Mouse (Mus musculus) layer of hippocampus, postnatal 10 days (tissue): Measurements from ENCODE around the gene Tenm2. TPM values are rescaled to one million over a fixed set of nuclear protein-coding genes. Genes with fewer than 3 reads are reported as not detected.

ENCODE experiments used
- DNase-seq, 2 experiments: peaks; one replicate each; pipeline ENCODE4 v3.0.0; 2021; ENCODE audit warnings: low spot score in 2 of 2
- total RNA-seq, 2 experiments: library from RNA; stranded (reverse); gene quantifications; 2 replicates each; pipeline ENCODE4 v1.2.3; 2021

The Tenm2 gene
- total RNA-seq, 2 experiments from 2014 or later: 183 to 230 TPM

DNA sequence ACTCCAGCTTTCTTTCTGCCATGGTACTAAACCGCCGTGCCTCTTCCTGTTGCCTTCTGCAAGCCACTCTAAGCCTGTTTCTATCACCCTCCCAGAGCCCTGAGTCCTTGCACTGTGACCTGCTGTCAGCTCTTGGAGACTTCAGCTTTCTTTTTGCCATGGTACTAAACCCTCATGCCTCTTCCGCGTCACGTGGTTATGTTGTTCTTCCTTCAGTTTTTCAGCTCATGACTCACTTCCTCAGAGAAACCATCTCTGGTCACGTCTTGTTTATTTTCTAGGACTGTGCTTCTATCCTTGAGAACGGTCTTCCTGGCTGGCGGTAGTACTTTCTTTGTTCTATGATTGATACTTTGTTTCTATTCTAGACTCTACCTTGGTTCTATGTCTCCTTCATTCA is 537.9 kb downstream of the Tenm2 start:
- no peak for DNase-seq

DNA sequence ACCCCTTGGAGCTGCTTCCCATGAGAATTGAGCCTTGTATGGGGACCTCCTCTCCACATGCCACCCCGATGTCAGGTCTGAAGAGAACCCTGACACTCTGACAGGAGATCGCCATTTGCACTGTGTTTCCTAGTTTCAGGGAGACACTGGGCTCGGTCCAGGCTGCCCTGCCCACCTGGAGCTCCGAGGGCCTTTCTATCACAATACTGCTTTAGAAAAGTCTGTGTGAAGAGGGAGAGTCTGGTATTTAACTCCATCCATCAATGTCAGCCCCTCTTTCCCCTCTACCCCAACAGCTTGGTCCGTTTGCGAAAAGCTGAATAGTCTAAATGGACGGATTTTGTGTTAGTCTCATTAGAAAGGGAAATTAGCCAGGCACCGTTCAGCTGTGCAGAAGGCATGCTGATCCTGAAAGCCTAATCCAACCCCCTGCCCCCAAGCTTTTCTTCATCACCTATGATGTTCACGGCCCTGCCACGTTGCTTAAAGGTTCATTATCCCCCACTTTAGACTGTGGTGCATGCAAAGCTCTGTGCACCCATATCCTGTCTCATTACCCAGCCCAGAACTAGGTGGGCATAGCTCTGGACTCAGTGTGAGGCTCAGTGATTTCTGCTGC is 538.6 kb downstream of the Tenm2 start:
- no peak for DNase-seq

DNA sequence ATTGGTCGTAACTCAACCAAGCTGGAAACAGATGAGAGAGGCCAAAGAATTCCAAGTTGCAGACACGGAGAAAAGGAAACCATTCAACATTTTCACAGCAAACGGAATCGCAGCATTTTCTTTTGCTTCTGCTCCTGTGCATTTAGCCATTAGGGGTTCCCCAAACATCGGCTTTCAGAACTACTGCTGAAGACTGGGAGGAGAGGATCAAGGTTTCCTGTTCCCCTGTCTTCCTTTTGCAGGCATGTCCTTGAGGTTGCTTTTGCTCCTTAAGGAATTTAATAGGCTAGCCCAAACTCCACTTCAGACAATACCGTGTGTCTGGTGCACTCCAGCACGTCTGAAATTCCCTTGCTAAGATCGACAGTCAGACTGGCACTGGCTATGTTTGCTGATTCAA is 541.0 kb downstream of the Tenm2 start:
- no peak for DNase-seq

DNA sequence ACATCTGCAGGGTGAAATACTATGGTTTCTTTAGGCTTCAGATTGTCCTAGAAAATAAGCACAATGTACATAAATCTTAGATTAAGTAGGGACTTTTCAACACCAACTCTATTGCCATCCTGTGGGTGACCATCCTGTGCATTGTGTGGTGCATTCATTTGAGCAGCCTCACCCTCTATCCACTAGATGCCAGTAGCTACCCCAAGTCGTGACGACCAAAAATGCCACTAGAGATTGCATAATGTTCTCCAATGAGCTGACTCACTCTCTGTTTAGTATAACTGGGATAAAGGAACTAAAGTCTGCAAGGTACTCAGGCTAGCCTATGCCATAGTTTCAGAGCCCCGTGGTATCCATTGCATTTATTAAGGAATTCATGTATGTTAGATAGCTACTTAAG is 543.1 kb downstream of the Tenm2 start:
- DNase-seq: no peak

DNA sequence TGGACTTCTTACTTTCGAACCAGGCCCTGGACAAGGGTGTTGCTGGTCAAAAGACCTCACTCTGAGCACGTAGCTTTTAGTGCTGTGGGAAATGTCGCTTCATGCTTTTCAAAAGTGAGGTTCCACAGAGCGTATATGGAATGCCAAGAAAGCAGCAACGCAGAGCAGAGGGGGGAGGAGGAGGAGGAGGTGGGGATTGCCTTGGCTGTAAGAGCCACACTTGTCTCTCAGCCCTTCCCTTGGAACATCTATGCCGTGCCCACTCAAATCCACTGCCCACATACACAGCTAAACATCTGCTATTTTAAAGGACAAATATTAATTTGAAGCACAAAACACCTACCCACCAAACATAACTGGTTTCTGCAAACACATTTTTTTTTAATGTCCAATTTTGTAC is 544.9 kb downstream of the Tenm2 start:
- DNase-seq: no peak

DNA sequence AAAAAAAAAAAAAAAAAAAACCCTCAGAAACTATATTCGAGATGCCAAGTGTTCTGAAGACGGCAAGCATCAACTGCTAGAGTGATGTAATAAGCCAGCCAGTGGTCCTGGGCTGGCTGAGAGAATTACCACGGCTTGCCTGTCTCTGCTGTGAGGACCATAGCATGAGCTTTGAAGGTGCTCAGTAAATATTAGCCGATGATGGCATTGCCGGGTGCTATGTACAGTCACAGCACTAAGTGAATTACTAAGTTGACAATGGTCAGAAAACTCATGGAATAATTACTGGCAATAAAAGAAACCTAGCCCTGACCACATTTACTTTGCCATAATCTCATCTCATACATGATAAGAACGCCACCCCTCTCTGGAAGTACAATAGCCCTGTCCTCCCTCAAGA is 549.5 kb downstream of the Tenm2 start:
- no peak for DNase-seq

DNA sequence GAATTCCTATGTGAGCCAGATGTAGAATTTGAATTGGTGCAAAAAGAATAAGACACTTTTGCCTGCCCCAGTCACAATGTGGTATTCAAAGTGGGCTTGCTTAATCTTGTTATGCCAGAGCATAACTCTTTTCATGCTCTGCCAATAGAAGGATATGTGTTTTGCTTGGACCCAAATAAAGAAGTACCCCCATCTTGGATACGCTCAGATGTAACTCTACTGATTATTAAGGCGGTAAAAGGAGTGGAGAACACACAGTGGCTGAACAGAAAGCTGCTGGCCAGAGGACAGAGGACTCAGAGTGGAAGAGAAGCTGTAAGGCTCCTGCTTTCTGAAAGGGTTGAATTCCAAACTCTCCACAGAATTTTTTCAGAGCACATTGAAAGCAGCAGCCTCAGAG is 556.4 kb downstream of the Tenm2 start:
- DNase-seq: no peak

DNA sequence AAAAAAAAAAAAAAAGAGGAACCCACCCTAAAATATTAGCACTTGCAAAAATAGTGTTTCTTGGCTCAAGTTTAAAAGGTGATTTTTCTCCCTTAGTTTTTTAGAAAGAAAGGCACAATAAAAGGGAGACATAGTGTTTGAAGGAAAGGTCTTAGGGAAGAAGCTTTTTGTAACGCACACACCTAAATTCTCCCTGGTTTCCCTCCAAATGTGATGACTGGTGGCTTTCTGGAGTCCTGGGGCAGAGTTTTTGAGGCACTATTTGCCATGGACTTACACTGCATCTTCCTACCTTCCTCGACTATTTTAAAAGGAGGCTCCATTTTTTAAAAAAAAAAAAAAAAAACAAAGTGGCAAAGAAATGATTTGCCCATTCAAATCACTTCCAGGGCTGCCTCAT is 557.2 kb downstream of the Tenm2 start:
- no peak for DNase-seq

DNA sequence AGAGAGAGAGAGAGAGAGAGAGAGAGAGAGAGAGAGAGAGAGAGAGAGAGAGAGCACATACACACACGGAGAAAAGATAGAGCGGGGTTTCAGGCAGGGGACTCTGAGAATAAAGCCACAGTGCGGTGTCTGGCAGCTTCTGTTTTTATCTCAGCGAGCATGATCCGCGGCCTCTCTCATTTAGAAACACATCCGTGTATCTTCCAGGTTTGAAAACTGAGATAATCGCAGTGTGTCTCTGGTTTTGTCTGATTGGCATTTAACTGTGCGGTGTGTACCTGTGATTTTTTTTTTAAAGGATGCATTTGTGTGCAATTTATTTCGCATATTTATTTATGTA is 557.7 kb downstream of the Tenm2 start:
- no peak for DNase-seq

DNA sequence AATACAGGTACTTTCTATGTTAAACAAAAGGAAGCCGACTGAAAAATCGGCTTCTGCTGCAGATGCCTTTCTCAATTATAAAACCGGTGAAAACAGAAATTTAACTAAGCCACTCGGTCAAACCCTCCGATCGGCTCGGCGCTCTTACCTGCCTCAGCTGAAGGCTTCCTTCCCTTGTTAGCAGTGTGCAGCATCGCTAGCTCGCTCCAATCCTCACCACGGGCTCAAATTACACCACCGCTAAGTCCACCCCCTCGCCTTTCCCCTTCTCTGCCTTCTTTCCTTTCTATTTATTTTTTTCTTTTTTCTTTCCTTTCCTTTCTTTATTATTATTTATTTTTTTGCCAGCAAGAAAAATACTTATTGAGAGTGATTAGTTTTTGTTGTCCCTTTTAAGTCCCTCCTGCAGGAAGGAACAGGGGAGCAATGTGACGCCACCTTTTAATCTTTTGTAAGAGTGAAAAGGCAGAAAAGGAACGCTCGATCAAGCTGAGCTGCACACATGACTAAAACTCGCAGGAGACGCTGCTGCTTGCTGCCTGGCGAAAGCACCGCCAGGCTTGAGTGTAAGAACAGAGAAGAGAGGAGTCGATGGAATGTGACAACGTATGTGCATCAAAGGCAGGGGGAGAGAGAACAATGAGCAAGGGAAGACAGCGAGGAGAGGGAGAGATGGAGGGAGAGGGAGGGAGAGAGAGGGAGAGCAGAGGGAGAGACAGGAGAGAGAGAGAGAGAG is 558.3 kb downstream of the Tenm2 start:
- peak; percentile 59 to 60 for DNase-seq

DNA sequence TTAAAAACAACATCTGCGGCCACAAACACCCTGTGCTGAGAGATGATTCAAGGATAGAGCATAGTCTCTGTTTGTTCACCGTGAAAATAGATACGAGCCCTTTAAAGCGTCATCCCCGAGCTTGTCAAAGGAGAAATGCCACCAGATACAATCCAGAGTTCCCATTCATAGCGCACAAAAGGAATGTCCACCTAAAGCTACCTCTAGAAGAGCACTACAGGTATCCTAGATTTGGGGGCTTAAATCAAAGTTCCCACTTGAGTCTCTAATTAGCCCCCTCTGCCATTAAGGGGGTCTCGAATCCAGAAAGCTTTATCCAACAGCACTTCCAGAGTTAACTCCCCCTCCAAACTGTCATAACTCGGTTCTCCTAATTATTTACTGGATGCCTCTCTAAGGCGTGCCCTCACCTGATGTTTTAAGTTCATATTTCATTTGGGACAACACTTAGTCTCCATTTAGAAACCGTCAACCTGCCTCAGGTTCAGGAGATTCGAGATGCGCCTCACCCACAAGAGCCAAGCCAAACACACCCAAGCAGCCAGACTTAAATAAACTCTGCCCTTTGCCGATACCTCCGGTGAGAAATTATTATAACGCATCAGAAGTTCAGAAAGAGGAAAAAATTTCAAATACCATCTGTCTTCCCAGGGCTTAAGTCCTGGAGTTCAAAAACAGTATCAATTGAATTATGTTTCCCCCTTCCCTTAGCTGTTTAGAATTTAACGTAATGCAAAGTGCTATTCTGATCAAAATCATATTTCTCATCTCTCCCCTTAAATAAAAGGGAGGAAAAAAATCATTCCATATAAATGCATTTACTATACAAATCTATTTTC is 559.1 kb downstream of the Tenm2 start:
- DNase-seq: no peak

DNA sequence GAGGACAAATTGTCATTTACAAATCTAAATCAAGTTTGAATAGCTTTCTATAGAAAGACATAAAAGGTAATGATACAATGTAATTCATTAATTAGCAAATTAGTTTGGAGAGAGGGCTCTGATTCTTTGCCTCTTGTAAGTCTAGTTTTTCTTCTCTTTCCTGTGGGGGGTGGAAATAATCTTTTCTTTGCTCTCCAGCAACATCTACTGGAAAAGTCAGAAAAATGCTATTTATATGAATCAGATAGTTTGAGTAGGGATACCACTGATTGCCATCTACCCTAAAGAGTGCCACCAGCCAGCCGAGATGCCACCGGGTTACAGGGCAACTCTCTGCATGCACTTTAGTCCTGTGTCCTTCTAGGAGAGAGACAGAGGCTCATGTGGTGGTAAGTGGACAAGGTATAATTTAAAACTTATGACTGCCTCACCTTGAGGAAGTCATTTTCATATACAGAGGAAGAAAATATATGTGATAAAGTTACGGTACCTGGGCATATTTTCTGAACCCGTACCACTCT is 560.8 kb downstream of the Tenm2 start:
- no peak for DNase-seq

DNA sequence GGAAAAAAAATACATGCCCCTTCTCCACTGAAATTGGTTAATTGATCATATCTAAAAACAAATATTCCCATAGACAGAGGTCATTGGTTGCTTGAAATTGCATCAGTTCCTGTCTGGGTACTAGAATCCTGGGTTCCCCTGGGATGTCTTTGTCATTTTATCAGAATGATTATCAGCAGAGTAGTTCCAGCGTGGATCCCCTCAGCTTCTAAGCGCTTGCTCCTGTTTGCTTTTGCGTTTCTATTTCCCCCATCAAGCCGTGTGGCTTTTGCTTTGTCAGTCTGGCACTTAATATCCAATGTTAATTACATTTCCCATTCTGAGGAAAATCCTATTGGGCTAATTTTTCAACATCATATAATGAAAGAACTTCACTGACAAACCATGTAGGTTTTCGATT is 561.6 kb downstream of the Tenm2 start:
- DNase-seq: no peak

DNA sequence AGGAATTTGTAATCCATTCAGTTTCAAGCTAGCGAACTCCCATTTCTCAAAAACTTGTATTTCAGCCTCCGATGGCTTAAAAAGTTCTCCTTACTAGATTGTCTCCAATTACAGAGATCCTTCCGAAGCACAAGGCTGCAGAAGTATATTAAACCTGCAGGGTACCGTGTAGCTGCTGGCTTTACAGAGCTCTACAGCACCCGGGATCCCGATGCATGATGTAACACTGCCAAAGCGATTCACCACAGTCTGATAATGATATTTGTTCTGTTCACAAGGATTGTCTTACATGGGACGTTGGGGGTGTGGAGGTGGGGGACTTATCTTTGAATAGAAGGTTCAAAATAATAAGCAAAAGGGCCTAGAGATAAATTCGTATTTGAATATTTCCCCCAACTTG is 564.6 kb downstream of the Tenm2 start:
- DNase-seq: no peak

DNA sequence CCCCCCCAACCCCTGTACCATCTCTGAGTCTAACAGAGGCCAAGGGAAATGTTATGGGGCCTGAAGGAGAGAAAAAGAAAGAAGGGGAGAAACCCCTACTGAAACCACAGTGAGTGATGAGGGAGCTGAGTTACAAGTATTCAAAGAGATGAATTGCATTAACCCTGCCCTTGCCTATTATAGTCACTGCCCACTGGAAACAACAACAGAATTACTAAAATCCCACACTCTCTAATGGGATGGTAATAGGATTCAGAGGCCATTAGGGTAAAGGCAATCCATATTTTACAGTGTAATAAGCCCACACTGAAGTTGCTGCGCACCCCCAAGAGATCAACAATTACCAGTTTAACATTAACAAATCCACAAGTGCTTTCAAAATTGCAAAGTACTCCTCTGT is 571.7 kb downstream of the Tenm2 start:
- no peak for DNase-seq

DNA sequence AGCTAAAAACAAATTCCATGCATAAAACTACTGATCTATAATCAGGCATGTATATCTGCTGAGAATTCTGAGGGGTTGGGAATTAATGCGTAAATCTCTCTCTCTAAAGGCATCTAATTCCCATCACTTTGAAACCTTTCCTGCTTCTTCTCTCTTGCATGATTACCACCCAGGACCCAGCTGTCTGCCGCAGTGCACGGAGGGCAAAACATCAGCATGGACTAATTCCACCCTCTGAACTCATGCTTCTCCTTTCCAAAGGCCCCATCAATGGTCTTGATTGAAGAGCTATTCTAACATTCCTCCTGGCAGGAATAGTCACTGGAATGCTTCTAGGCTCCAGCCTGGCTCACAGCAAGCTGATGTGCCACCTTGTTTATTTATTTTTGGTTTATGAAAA is 572.2 kb downstream of the Tenm2 start:
- no peak for DNase-seq

DNA sequence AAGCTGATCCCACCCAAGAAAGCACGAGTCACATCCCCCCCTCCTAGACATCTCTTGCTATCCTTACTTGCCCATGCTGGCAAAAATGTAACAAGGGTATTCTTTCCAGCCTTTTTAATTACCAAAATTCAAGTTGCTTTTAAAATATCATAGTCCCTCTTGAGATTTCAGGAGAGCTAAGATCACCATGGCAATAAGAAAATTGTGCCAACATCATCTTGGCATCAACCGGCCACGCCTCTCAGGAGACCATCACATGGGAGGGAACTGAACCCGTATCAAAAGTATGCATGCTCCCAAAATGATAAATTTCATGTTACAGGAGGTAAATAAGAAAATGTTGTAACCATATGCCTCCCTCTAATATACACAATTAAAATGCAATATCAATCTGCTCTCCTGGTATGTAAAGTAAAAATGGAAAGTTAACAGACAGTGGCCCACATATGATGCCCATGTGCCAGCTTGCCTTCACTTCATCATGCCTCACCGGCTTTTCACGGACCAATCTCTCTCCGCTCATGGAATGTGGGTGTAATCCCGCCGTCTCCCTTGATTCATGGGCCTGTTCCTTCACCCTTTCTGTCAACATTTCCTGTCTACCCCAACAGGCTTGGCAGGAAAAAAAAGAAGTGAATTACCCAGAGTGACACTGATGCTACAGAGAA is 582.0 kb downstream of the Tenm2 start:
- DNase-seq: no peak

DNA sequence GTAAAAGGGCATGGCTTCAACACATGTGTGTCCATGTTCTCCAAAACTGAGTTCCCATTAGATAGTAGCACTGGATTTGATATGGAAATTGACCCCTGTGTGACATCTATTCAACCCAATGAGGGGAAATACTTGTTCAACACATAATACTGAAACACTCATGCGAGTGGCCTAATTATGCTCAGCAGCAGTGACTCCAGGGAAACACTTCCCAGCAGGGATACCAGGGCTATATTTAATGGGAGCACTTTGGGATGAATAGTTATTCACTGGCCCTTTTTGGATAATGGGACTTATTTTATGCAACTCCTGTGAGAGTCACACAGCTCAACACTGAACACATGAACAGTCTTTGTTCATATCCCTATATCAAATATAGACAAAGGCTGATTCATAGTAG is 588.6 kb downstream of the Tenm2 start:
- no peak for DNase-seq

DNA sequence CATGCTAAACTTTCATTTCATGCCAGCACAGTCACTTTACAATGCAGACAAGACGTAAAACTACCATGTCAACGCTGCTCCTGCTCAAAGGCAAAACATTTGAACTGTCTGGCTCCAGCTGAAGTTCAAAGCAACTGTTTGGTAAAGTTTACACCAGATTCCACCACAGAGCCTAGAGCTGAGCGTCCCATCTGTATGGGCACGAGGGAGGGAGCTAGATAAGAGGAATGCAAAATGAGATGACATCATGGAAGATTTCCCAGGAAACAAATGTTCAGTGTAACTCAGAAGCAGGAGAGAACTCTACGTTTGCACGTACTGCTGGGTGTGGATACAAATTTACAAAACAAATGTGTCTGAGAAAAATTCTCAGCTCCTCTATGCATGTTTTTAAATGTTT is 600.7 kb downstream of the Tenm2 start:
- no peak for DNase-seq

DNA sequence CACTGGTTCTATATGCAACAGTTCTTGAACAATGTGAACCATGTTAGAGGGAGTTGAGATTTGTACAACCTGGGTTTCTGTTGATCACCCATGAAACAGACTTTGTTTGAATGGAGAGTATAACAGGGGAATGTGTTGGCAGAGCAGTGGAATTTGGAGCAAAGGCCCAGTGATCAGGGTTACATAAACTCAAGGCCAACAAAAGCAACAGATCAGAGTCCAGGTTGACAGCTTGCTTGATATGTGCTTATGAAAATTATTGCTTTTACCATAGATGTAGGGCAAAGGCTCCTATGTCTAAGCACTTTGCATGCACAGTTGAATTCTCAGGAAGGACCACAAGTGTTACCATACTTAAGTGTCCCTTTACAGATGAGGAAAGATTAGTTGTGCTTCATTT is 603.6 kb downstream of the Tenm2 start:
- DNase-seq: no peak

DNA sequence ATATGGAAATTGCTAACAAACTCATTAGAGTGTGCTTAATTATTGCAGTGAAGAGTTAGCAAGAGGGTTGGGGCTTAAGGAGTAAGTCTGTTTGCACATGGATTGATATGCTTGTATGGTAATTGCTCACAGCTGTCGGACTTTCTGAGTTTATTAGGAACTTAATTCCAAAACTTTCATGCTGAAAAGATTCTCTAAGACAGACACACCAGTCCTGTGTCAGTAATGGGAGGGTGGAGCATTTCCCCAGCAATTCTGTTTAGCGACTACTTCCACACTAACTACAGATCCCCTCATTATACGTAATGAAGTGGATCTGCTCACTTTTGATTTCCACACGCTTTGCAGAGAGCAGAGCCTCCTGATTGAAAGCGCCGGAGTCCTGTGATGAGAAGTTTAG is 622.0 kb downstream of the Tenm2 start:
- DNase-seq: no peak
